Mouse (Mus musculus) hindbrain, embryonic 16.5 days (tissue): ENCODE results near the gene Tbx6. TPM values are rescaled to one million over a fixed set of nuclear protein-coding genes. Genes with fewer than 3 reads are reported as not detected.

ENCODE experiments used
- ATAC-seq: fragments of 200-750 bp; cut with Nextera tagmentation; 2 replicates; pipeline ENCODE4 v1.8.0; 2017; ENCODE audit warnings: moderate TSS enrichment, moderate library complexity
- H3K27ac ChIP-seq: fragments of 300-500 bp; sonication (generic); 2 replicates; pipeline ENCODE4 v1.5.1; 2014; ENCODE audit warnings: low read depth, mild to moderate bottlenecking, control low read depth, low read length, moderate library complexity
- H3K27me3 ChIP-seq: fragments of 300-500 bp; sonication (generic); replicated peaks from 2 replicates; pipeline ENCODE4 v1.6.1; 2014; ENCODE audit warnings: low read length; ENCODE audit not compliant: control insufficient read depth, insufficient read depth
- H3K36me3 ChIP-seq: fragments of 300-500 bp; sonication (generic); 2 replicates; pipeline ENCODE4 v1.6.1; 2014; ENCODE audit warnings: mild to moderate bottlenecking, low read length, moderate library complexity, mixed read lengths; ENCODE audit not compliant: control insufficient read depth, insufficient read depth
- H3K4me1 ChIP-seq: fragments of 300-500 bp; sonication (generic); 2 replicates; pipeline ENCODE4 v1.6.1; 2014; ENCODE audit warnings: low read depth, low read length; ENCODE audit not compliant: control insufficient read depth, insufficient read depth
- H3K4me2 ChIP-seq: fragments of 300-500 bp; sonication (generic); 2 replicates; pipeline ENCODE4 v1.6.1; 2014; ENCODE audit warnings: mild to moderate bottlenecking, low read length, control low read depth, moderate library complexity
- H3K4me3 ChIP-seq: fragments of 300-500 bp; sonication (generic); 2 replicates; pipeline ENCODE4 v1.5.1; 2014; ENCODE audit warnings: mild to moderate bottlenecking, low read length, control low read depth, moderate library complexity
- H3K9ac ChIP-seq: fragments of 300-500 bp; sonication (generic); 2 replicates; pipeline ENCODE4 v1.6.1; 2014; ENCODE audit warnings: low read depth, mild to moderate bottlenecking, control low read depth, low read length, moderate library complexity
- H3K9me3 ChIP-seq: fragments of 300-500 bp; sonication (generic); 2 replicates; pipeline ENCODE4 v1.6.1; 2014; ENCODE audit warnings: mild to moderate bottlenecking, low read length, moderate library complexity; ENCODE audit not compliant: control insufficient read depth
- WGBS: fragments of 180-500 bp; shearing (Covaris S2); extraction: QIAGEN DNeasy Blood & Tissue Kit; methylation state at CpG from one replicate; pipeline ENCODE4 v1.1.7; 2014; 5-methylcytosine and 5-hydroxymethylcytosine counted together
- polyA plus RNA-seq: library from polyadenylated mRNA; unstranded; fragments of >200 nt; fragmentation: Nextera tagmentation; extraction: Ambion mirVana; gene quantifications from 2 replicates; pipeline ENCODE4 v1.2.1, GENCODE M21; 2015

Gene Tbx6
- polyA plus RNA-seq, 1 experiment from 2014 or later: 0.29 TPM

- H3K27me3 ChIP-seq: no peaks in the 10 kb centered on the region
- no peaks in the 10 kb centered on the region for H3K9me3 ChIP-seq
- no peak overlapping the region for H3K4me3 ChIP-seq
- no peak overlapping the region for H3K27ac ChIP-seq
- peaks cover 29% of the 10 kb centered on the region for H3K36me3 ChIP-seq
- H3K9ac ChIP-seq: no peak overlapping the region
- peaks cover 13% of the 10 kb centered on the region for H3K4me1 ChIP-seq
- 93% methylated on average over 4 of the region's 4 CpGs for WGBS
- no peak overlapping the region for H3K4me2 ChIP-seq
- ATAC-seq: no peak
These were observed 3.8 kb downstream of the Tbx6 start for GRCm38 (mm10) chr7:126785056-126785455.

DNA sequence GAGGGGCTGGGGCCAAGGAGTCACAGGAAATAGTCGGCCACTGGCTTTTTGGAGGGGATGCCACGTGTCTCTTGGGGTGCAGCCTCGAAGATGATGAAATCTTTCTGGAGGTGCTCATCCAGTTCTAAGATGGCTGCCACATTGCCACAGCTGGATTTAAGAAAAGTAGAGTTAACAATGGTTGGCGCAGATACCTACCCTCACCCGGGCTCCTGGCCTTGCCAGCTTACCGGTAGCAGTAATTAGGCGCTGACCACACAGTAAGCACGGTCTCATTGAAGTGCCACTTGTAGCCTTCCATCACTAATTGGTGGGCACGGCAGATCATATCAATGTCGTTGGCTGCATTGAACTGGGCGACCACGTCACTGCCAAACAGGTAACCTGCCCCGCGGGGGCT lies 4.9 kb downstream of the Tbx6 start:
- Histone ChIP-seq H3K9me3 (no peaks in the 10 kb centered on the region), H3K4me1 (peaks cover 12% of the 10 kb centered on the region), H3K4me2 (no peak overlapping the region), H3K27me3 (no peaks in the 10 kb centered on the region), H3K4me3 (no peak overlapping the region), H3K9ac (no peak overlapping the region), H3K36me3 (peaks cover 29% of the 10 kb centered on the region), H3K27ac (no peak overlapping the region)
- ATAC-seq: no peak
- 93% methylated on average over 14 of the region's 14 CpGs for WGBS

- H3K9me3 ChIP-seq: no peaks in the 10 kb centered on the region
- no peaks in the 10 kb centered on the region for H3K27me3 ChIP-seq
- peaks cover 19% of the 10 kb centered on the region for H3K4me1 ChIP-seq
- H3K4me3 ChIP-seq: no peak overlapping the region
- peaks cover 29% of the 10 kb centered on the region for H3K36me3 ChIP-seq
- 94% methylated on average over 4 of the region's 4 CpGs for WGBS
- no peak overlapping the region for H3K9ac ChIP-seq
- H3K27ac ChIP-seq: no peak overlapping the region
- no peak for ATAC-seq
- no peak overlapping the region for H3K4me2 ChIP-seq
These were observed 7.9 kb downstream of the Tbx6 start for GRCm38 (mm10) chr7:126789141-126789540.

DNA sequence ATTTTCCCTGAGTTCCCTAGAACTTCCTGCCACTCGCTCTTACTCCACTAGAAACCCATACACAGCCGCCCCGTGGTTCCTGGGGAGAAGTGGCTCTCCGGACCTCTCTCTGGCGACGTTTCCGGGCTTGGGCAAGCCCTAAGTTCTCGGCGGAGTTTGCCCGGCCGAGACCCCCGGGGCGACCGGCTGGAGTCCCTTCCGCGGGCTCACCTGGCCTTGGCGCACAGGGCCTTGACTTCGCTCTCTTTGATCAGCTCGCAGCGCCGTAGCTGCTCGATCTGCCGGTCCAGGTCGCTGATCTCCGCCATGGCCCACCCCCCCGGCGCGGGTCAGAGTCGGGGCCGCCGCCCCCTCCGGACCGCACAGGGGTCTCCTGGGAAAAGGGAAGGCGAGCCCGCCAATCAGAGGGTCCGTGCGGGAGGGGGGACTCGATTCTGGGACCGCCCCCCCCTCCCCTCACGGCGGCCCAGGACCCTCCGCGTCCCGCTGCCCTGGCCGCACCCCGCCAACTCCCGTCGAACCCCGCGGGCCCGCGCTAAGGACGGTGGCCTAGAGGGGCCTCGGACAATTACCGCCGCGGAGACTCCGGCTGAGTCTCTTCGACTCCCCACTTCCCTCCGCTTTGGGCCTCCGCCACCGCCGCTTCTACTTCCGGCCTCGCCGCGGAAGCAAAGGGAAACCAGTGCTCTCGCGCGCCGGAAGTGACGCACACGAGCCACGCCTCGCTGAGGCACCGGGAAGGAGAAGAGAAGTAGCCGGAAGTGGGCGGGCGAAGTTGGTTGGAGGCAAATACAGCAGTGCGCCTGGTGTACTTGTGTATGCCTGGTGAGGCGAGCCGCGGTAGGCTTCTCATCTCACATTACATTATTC lies 10.8 kb downstream of the Tbx6 start, which contains the start of gene Ppp4c:
Ppp4c (minus strand) TSS at position 646 of the 870 bp plus-strand sequence.
- H3K9me3 ChIP-seq: no peaks in the 10 kb centered on the region
- H3K4me1 ChIP-seq: peaks cover 32% of the 10 kb centered on the region
- H3K36me3 ChIP-seq: peaks cover 36% of the 10 kb centered on the region
- H3K4me3 ChIP-seq: peak within 1 kb of the TSS; percentile 89
- peak within 1 kb of the TSS; percentile 87 for H3K9ac ChIP-seq
- WGBS: under 1% methylated on average over 69 of the region's 83 CpGs
- H3K27ac ChIP-seq: peak within 1 kb of the TSS; percentile 93
- ATAC-seq: peak; percentile 93
- H3K27me3 ChIP-seq: no peaks in the 10 kb centered on the region
- peak within 1 kb of the TSS; percentile 83 for H3K4me2 ChIP-seq

DNA sequence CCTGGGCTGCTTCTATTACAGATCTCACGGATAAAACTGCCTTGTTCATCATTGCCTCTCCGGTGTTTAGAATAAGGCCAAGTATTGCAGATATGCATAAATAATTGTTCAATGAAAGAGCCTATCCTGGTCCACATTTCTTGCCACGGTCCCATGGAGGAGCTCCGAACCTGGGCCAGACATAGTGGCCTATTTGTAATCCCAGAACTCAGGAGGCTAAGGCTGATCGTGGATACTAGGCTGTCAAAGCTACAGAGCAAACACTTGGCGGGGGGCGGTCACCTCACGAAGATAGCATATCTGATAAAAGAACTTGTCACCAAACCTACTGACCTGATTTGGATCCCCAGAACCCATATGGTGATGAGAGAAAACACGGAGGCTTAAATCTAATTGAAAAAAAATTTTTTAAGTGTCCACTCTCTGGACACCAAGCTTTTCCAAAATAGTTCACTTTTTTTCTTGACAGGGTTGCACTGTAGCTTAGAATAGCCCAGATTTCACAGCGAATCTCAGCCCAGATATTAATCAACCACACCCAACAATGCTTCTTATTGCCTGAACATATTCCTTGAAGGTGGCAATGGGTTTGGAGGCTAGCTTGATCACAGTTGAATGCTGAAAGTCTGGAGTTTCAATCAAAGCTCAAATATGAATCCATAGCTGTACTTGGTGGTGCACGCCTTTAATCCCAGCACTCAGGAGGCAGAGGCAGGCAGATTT lies 11.6 kb downstream of the Tbx6 start:
- Histone ChIP-seq H3K27ac (peak overlapping the region; percentile 93), H3K4me2 (peak overlapping the region; percentile 83), H3K36me3 (peaks cover 29% of the 10 kb centered on the region), H3K9me3 (no peaks in the 10 kb centered on the region), H3K27me3 (no peaks in the 10 kb centered on the region), H3K9ac (peak overlapping the region; percentile 87), H3K4me1 (peaks cover 40% of the 10 kb centered on the region), H3K4me3 (peak overlapping the region; percentile 89)
- 29% methylated on average over 11 of the region's 11 CpGs for WGBS
- peak; percentile 8 for ATAC-seq

GRCm38 (mm10) chr7:126793456-126794270 lies 12.4 kb downstream of the Tbx6 start:
- H3K36me3 ChIP-seq: peaks cover 23% of the 10 kb centered on the region
- no peaks in the 10 kb centered on the region for H3K27me3 ChIP-seq
- H3K9ac ChIP-seq: no peak overlapping the region
- 70% methylated on average over 4 of the region's 4 CpGs for WGBS
- H3K4me2 ChIP-seq: no peak overlapping the region
- ATAC-seq: no peak
- H3K4me3 ChIP-seq: no peak overlapping the region
- no peaks in the 10 kb centered on the region for H3K9me3 ChIP-seq
- no peak overlapping the region for H3K27ac ChIP-seq
- peaks cover 43% of the 10 kb centered on the region for H3K4me1 ChIP-seq

DNA sequence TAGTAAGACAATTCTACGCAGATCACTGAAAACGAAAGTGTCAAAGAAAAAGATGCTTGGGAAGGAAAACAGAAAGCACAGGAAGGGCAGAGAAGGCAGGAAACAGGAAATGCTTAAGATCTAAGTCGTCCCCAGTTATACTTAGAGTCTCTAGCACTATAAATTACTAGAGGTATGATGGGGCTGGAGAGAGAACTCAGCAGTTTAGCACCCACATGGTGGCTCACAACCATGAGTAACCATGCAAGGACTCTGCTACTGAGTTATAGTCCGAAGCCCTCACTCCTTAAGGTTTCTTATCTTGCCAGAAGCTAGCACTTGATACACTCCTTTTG lies 13.0 kb downstream of the Tbx6 start:
- Histone ChIP-seq H3K4me2 (no peak overlapping the region), H3K27ac (no peak overlapping the region), H3K4me1 (peaks cover 43% of the 10 kb centered on the region), H3K27me3 (no peaks in the 10 kb centered on the region), H3K9me3 (no peaks in the 10 kb centered on the region), H3K36me3 (peaks cover 22% of the 10 kb centered on the region), H3K4me3 (no peak overlapping the region), H3K9ac (no peak overlapping the region)
- no peak for ATAC-seq
- WGBS: 77% methylated on average over 4 of the region's 4 CpGs

DNA sequence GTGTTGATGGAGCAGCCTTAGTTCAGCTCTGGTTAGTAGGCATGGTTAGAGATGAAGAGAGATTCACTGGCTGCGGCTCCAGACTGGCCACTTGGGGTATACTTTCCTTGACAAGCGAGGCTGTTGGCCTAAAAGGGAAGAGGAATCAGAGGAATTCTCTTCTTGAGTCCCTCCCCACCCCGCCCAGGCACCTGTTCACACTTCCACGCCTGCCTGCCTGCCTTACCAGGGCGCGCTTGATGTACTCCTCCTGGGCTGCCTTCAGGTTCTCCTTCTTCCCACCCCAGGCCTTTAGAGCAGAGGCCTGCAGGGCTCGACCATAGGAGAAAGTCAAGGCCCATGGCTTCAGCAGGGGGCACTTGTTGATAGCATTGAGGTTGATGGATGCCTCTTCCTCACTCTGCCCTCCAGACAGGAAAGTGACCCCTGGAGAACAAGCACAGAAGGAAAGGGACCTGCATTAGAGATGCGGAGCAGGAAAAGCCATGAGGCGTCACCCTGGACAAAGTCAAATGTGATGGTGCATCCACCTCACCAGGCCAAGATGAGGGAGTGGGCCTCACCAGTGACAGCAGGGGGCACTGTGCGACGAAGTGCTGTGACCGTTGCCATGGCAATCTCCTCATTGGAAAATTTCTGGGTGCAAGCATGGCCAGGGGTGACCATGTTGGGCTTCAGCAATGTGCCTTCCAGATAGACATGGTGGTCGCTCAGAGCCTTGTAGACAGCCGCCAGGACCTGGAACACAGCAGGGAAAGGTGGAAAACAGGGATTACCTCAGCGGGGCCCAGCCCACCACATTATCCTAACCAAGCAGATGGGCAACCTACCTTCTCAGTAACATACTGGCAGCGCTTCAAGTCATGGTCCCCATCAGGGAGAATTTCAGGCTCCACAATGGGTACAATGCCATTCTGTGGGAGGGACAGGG lies 14.4 kb downstream of the Tbx6 start:
- H3K9ac ChIP-seq: no peak overlapping the region
- no peak overlapping the region for H3K27ac ChIP-seq
- H3K4me3 ChIP-seq: no peak overlapping the region
- ATAC-seq: no peak
- peaks cover 48% of the 10 kb centered on the region for H3K4me1 ChIP-seq
- H3K9me3 ChIP-seq: no peaks in the 10 kb centered on the region
- peaks cover 21% of the 10 kb centered on the region for H3K36me3 ChIP-seq
- H3K27me3 ChIP-seq: no peaks in the 10 kb centered on the region
- 77% methylated on average over 16 of the region's 16 CpGs for WGBS
- H3K4me2 ChIP-seq: no peak overlapping the region
